Mouse (Mus musculus) E14TG2a.4 (cell line): ENCODE measurements around the gene Ccser1.
A peak's percentile ranks its signal among the peaks of the same experiment; 100 is the strongest.

Experiments
- H3K27me3 ChIP-seq: 2 replicates; pipeline ENCODE4 v1.6.1; 2014; ENCODE audit warnings: low read length, control low read depth; ENCODE audit not compliant: insufficient read depth
- H3K36me3 ChIP-seq: 2 replicates; pipeline ENCODE4 v1.6.1; 2014; ENCODE audit warnings: low read length, control low read depth; ENCODE audit not compliant: insufficient read depth
- H3K4me1 ChIP-seq: replicated peaks from 2 replicates; pipeline ENCODE4 v1.6.1; 2014; ENCODE audit warnings: low read depth, low read length, control low read depth
- H3K4me3 ChIP-seq: replicated peaks from 2 replicates; pipeline ENCODE4 v1.5.1; 2014; ENCODE audit warnings: mild to moderate bottlenecking, low read length
- H3K9me3 ChIP-seq: 2 replicates; pipeline ENCODE4 v1.6.1; 2014; ENCODE audit warnings: low read length, control low read depth
- CTCF ChIP-seq: conservative IDR thresholded peaks from 2 replicates; pipeline ENCODE4 v1.5.1; 2014; ENCODE audit warnings: low read length
- NANOG ChIP-seq: IDR thresholded peaks from 2 replicates; pipeline ENCODE4 v1.6.1; 2014; ENCODE audit warnings: borderline replicate concordance, low read length, mixed read lengths
- POU5F1 ChIP-seq: IDR thresholded peaks from 2 replicates; pipeline ENCODE4 v1.6.1; 2014; ENCODE audit warnings: low read length, borderline replicate concordance

The Ccser1 gene

DNA sequence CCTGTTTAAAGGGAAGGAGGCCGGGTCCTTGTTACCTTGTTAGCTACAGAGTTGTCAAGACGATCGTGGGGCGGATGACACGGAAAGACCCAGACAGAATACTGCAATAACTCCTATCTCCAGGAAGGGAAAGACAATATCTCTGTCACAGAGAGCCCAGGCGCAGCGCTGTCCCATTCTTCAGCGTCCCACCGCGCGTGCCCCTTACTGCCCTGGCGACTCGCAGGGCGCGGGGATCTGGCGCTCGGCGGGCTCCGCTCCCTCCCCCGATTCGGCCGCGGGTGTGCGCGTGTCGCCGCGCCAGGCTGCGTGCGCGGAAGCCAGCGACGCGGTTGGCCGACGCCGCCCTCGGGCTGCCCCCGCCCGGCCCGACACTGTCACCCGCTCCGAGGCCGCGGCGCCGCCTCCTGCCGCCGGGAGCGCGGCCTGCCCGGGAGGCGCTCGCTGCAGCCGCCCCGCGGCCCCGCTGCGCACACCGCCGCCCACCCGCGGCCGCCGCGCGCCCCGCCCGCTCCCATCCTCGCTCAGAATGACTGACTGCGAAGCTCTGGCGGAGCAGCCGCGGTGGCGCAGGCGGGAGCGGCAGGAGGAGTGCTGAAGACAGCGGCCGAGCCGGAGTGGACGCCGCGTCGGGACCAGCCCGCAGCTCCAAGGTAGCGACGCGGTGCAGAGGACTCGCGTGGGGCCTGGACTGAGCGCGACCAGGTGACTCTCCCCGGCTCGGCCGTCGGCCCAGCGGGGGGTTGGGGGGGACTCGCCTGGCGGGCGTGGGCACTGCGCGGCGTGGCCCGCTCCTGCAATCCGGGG, at the start of gene Ccser1:
Ccser1 (plus strand) TSS at position 376 of the 807 bp plus-strand sequence.
- H3K27me3 ChIP-seq: peaks cover 33% of the 10 kb centered on the region
- H3K36me3 ChIP-seq: no peaks in the 10 kb centered on the region
- H3K4me3 ChIP-seq: peak within 1 kb of the TSS; percentile 83
- no peaks in the 10 kb centered on the region for H3K9me3 ChIP-seq
- TF ChIP-seq CTCF (no peak), NANOG (no peak)
- peaks cover 6% of the 10 kb centered on the region for H3K4me1 ChIP-seq

DNA sequence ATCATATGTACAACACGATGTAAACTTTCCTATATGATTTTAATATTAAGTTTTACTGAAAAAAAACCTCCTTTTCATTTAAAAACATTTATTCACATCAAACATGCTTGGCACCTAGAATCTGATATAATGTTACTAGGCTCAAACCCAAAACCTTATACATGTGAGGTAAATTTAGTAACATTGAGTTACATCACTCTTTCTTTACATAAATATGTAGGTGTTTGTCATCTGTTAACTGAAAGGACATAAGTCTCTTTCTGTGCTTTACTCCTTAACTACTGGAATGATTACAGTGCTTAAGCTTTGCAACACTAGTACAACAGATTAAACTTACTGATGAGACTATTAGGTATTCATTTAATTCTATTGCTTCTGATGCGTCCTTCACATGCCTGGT, 43.7 kb upstream of the Ccser1 start:
- no peaks in the 10 kb centered on the region for H3K9me3 ChIP-seq
- H3K4me1 ChIP-seq: no peaks in the 10 kb centered on the region
- no peaks in the 10 kb centered on the region for H3K36me3 ChIP-seq
- H3K27me3 ChIP-seq: no peaks in the 10 kb centered on the region
- no peak overlapping the region for H3K4me3 ChIP-seq
- TF ChIP-seq CTCF (no peak), POU5F1 (no peak), NANOG (no peak)

DNA sequence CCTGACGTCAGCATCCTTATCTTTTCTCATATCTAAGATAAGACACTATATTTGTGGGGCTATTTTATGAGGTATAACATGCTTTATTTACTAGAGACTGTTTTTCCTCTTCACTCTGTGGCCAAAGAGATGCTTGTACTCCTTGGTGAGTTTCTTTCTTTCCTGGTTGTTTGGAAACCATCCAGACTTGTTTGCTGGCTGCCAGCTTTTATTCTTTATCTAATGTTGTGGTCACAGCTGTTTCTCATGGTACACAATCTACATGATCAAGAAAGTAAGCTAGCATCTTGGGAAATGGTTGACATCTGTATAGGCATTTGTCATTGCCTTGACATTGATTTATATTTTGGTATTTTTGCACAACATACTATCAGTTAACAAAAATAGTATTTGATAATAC, 37.1 kb upstream of the Ccser1 start:
- Histone ChIP-seq H3K4me3 (no peak overlapping the region), H3K9me3 (peaks cover 16% of the 10 kb centered on the region)
- TF ChIP-seq POU5F1: no peak
- TF ChIP-seq CTCF: no peak
- no peak for TF ChIP-seq NANOG

DNA sequence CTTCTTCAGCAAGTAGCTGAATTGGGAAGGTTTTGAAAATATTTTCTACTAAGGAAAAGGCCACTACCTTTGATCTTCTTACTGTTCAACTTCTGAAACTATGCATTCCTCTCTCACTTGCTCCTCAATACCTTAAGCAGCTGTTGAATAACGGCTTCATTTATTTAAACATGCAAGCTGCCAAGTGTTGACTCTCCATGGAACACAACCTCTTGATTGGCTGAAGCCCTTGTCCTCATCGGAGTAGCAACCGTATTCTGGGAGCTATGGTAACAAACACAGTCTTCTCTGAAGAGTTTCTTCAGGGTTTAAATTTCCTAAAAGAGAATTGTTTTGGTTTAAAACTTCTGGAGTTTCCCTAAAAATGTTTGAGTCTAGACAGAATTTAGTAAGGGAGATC, 27.2 kb upstream of the Ccser1 start:
- Histone ChIP-seq H3K4me1 (no peaks in the 10 kb centered on the region), H3K36me3 (no peaks in the 10 kb centered on the region), H3K27me3 (no peaks in the 10 kb centered on the region), H3K9me3 (no peaks in the 10 kb centered on the region), H3K4me3 (no peak overlapping the region)
- TF ChIP-seq POU5F1: no peak
- TF ChIP-seq NANOG: no peak
- TF ChIP-seq CTCF: no peak

More for the DNA sequence above, 37.1 kb upstream of the Ccser1 start:
- H3K4me1 ChIP-seq: no peaks in the 10 kb centered on the region
- H3K27me3 ChIP-seq: no peaks in the 10 kb centered on the region
- H3K36me3 ChIP-seq: no peaks in the 10 kb centered on the region

DNA sequence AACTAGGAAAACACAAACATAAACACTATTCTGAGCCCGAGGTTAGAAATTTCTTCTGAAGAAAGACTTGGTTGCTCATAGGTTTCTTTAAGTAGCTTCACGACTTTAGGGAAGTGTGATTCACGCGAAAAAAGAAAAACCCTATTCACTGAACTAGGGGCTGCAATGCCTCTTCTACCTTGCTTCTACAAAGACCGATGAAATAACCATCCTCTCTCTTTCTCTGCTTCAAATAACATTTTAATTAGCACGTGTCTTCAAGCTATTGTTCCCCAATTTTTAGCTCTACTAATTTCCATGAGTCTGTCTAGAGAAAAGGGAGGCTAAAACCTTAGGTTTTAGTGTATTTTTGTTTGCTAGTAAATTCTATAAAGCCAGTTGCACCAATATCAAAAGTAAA, 25.5 kb upstream of the Ccser1 start:
- Histone ChIP-seq H3K9me3 (no peaks in the 10 kb centered on the region), H3K4me3 (no peak overlapping the region), H3K36me3 (no peaks in the 10 kb centered on the region), H3K27me3 (no peaks in the 10 kb centered on the region), H3K4me1 (no peaks in the 10 kb centered on the region)
- TF ChIP-seq POU5F1 (no peak), NANOG (no peak), CTCF (no peak)

DNA sequence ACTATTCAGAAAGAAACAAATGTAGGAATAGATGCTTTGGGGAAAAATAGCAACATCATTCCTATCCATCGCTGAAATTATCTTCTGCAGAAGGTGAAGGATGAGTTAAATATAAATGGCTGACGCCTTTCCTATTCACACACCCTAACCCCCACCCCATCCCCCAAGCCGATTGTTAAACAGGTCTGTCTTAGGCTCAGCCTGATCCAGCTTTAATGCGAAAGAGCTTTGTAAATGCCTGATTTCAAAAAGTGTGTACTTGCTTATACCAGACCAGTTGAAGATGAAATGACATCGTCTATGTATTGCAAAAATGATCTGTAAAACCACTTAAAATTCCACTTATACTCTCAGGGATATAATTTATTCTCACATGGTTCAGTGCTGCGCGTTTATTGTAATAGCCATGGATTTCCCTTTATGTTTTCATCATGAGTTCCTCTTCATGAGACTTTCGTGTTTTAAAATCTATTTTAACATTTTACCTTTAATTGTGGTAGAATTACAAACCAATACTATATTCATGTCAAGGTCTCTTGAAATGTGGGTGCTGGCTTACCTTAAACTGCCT, 25.0 kb upstream of the Ccser1 start:
- TF ChIP-seq CTCF (no peak), POU5F1 (no peak), NANOG (no peak)
- Histone ChIP-seq H3K27me3 (no peaks in the 10 kb centered on the region), H3K36me3 (no peaks in the 10 kb centered on the region), H3K9me3 (no peaks in the 10 kb centered on the region), H3K4me1 (no peaks in the 10 kb centered on the region), H3K4me3 (no peak overlapping the region)

DNA sequence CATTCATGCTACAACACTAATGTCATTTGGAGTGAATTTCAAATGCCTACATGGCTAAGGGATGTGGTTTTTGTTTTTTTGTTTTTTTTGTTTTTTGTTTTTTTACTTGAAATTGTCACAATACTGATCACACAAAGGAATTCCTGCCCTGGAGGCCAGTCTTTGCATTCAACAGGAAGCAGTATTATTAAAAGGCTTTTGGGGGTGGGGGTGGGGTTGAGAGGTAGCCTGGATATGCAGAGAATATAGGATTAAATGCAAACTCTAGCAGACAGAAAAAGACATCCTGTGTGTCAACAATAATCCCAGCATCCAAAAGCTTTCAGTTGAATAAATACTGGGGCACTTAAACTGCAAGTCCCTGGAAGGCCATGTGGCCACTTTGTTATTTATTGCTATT, 24.4 kb upstream of the Ccser1 start:
- no peak overlapping the region for H3K4me3 ChIP-seq
- H3K27me3 ChIP-seq: no peaks in the 10 kb centered on the region
- no peak for TF ChIP-seq CTCF
- no peak for TF ChIP-seq POU5F1
- no peak for TF ChIP-seq NANOG
- H3K36me3 ChIP-seq: no peaks in the 10 kb centered on the region
- no peaks in the 10 kb centered on the region for H3K4me1 ChIP-seq
- no peaks in the 10 kb centered on the region for H3K9me3 ChIP-seq

DNA sequence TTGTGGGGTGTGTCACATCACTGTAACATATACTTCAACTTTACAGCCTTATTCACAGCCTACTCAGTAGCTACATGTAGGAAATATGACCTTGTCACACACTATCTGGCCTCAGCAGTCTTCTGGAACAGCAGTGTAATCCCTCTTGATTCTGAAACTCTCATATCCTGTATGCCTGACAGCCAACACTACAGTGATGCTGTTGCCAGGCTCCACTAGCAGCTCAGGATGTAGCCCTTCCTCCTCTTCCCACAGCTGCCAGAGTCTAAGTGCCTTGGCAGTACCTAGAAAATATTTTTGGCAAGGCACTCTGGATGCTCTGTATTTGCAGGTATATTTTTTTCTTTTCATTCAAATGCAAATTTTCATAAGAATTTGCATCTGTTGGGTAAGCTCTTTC, 18.0 kb upstream of the Ccser1 start:
- Histone ChIP-seq H3K27me3 (no peaks in the 10 kb centered on the region), H3K4me1 (no peaks in the 10 kb centered on the region)
- no peak for TF ChIP-seq CTCF
- no peak for TF ChIP-seq POU5F1
- no peak for TF ChIP-seq NANOG

DNA sequence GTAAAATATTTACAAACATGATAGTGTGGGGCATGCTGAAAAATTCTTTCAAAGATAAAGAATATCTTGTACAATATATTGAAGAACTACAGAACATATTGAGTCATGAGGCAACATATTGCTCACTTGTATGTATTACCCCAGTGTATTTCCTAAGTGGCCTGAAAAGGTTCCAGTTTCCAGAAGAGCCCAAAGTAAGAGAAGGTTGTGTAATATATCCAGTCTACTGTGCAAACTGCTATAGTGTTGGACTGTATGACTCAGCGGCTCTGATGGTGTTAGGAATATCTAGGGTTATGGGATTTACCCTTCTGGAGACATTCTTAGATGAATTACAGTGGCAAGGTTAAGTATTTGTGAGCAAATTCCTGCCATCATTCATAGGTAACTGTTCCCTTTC, 13.2 kb upstream of the Ccser1 start:
- H3K9me3 ChIP-seq: no peaks in the 10 kb centered on the region
- TF ChIP-seq NANOG: no peak
- no peak for TF ChIP-seq POU5F1
- no peak for TF ChIP-seq CTCF

More for the DNA sequence above, 18.0 kb upstream of the Ccser1 start:
- no peaks in the 10 kb centered on the region for H3K36me3 ChIP-seq
- no peak overlapping the region for H3K4me3 ChIP-seq
- H3K9me3 ChIP-seq: no peaks in the 10 kb centered on the region

More for the DNA sequence above, 13.2 kb upstream of the Ccser1 start:
- H3K36me3 ChIP-seq: no peaks in the 10 kb centered on the region
- H3K4me1 ChIP-seq: no peaks in the 10 kb centered on the region
- H3K4me3 ChIP-seq: no peak overlapping the region
- no peaks in the 10 kb centered on the region for H3K27me3 ChIP-seq
